Mouse (Mus musculus) neural tube, embryonic 11.5 days (tissue): ENCODE measurements at regions not wholly inside any gene's neighbourhood (a gene's known extent, or its start where the extent isn't known, plus 50 kb on each side); places are given as distances from the start of the nearest gene placed in this dataset.

ENCODE experiments used
- ATAC-seq: fragments of 200-750 bp; cut with Nextera tagmentation; 2 replicates; pipeline ENCODE4 v1.8.0; 2017; ENCODE audit warnings: moderate number of reproducible peaks, mild to moderate bottlenecking, moderate TSS enrichment, moderate library complexity; ENCODE audit not compliant: insufficient read depth, low FRiP score, low TSS enrichment
- DNase-seq: peaks from one replicate; pipeline ENCODE4 v3.0.0-alpha.2; 2015; ENCODE audit warnings: low spot score
- H3K27ac ChIP-seq: fragments of 300-500 bp; sonication (generic); 2 replicates; pipeline ENCODE4 v1.5.1; 2014; ENCODE audit warnings: low read depth, mild to moderate bottlenecking, low read length
- H3K27me3 ChIP-seq: fragments of 300-500 bp; sonication (generic); 2 replicates; pipeline ENCODE4 v1.6.1; 2014; ENCODE audit warnings: mild to moderate bottlenecking, low read length, mixed read lengths; ENCODE audit not compliant: control insufficient read depth, insufficient read depth
- H3K36me3 ChIP-seq: fragments of 300-500 bp; sonication (generic); 2 replicates; pipeline ENCODE4 v1.6.1; 2014; ENCODE audit warnings: mild to moderate bottlenecking, low read length, moderate library complexity, mixed read lengths; ENCODE audit not compliant: control insufficient read depth, insufficient read depth
- H3K4me1 ChIP-seq: fragments of 300-500 bp; sonication (generic); 2 replicates; pipeline ENCODE4 v1.6.1; 2014; ENCODE audit warnings: low read length, mixed read lengths; ENCODE audit not compliant: control insufficient read depth, insufficient read depth
- H3K4me2 ChIP-seq: fragments of 300-500 bp; sonication (generic); 2 replicates; pipeline ENCODE4 v1.6.1; 2014; ENCODE audit warnings: low read depth, mild to moderate bottlenecking, moderate library complexity
- H3K4me3 ChIP-seq: fragments of 300-500 bp; sonication (generic); 2 replicates; pipeline ENCODE4 v1.5.1; 2014; ENCODE audit warnings: low read depth, low read length
- H3K9ac ChIP-seq: fragments of 300-500 bp; sonication (generic); 2 replicates; pipeline ENCODE4 v1.6.1; 2014; ENCODE audit warnings: mild to moderate bottlenecking, low read length
- H3K9me3 ChIP-seq: fragments of 300-500 bp; sonication (generic); 2 replicates; pipeline ENCODE4 v1.6.1; 2016; ENCODE audit warnings: low read length; ENCODE audit not compliant: control insufficient read depth
- WGBS: fragments of 180-500 bp; shearing (Covaris S2); extraction: QIAGEN DNeasy Blood & Tissue Kit; methylation state at CpG from one replicate; pipeline ENCODE4 v1.1.7; 2014; 5-methylcytosine and 5-hydroxymethylcytosine counted together

DNA sequence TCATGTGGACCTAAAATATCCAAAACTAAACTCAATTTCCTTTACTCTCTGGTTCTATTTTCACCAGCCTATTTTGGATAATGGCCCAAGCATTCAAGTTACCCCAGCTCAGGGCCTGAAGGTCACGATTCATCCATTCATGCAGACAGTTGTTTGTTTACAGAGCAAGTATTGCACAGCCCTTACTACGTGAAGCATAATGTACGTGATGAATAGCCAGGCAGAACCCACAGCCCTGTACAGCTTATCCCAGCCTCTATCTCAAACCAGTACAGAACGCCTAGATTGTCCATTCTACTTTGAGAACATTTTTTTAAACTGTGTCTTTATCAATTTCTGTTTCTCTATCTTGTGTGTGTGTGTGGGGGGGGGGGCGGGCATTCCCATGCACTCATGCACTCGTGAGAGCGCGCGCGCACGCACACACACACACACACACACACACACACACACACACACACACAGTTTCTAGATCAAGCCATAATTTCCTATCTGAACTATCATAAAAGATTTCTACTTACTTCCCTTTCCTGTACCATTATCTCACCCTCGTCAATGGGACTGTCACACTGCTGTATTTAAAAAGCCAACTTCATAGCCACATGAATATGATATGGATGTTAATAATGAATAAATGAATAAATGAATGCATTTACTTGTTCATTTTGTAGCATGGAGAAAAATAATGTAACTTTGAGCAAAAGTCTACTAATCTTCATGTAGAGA lies 180.3 kb upstream of the Bmp2 start:
- no peak overlapping the region for H3K4me2 ChIP-seq
- H3K4me3 ChIP-seq: no peak overlapping the region
- H3K9me3 ChIP-seq: no peaks in the 10 kb centered on the region
- no peak overlapping the region for H3K27ac ChIP-seq
- H3K4me1 ChIP-seq: no peaks in the 10 kb centered on the region
- no peak for DNase-seq
- ATAC-seq: no peak
- WGBS: 90% methylated on average over 12 of the region's 12 CpGs
- H3K27me3 ChIP-seq: no peaks in the 10 kb centered on the region
- no peaks in the 10 kb centered on the region for H3K36me3 ChIP-seq
- no peak overlapping the region for H3K9ac ChIP-seq

- H3K4me2 ChIP-seq: no peak overlapping the region
Observed at GRCm38 (mm10) chr2:133373543-133373942, 178.4 kb upstream of the Bmp2 start.

GRCm38 (mm10) chr2:133381054-133381453 lies 170.9 kb upstream of the Bmp2 start:
- no peak for DNase-seq
- no peak for ATAC-seq
- H3K27me3 ChIP-seq: no peaks in the 10 kb centered on the region
- no peak overlapping the region for H3K27ac ChIP-seq
- no peak overlapping the region for H3K4me2 ChIP-seq
- H3K36me3 ChIP-seq: no peaks in the 10 kb centered on the region
- WGBS: 76% methylated on average over 3 of the region's 3 CpGs
- no peaks in the 10 kb centered on the region for H3K4me1 ChIP-seq
- no peak overlapping the region for H3K9ac ChIP-seq
- no peaks in the 10 kb centered on the region for H3K9me3 ChIP-seq
- no peak overlapping the region for H3K4me3 ChIP-seq

More at GRCm38 (mm10) chr2:133373543-133373942, 178.4 kb upstream of the Bmp2 start:
- Histone ChIP-seq H3K9ac (no peak overlapping the region), H3K27ac (no peak overlapping the region), H3K36me3 (no peaks in the 10 kb centered on the region), H3K4me1 (no peaks in the 10 kb centered on the region), H3K4me3 (no peak overlapping the region), H3K9me3 (no peaks in the 10 kb centered on the region), H3K27me3 (no peaks in the 10 kb centered on the region)
- ATAC-seq (no peak), DNase-seq (no peak)
- WGBS: 40% methylated on average over 4 of the region's 4 CpGs

DNA sequence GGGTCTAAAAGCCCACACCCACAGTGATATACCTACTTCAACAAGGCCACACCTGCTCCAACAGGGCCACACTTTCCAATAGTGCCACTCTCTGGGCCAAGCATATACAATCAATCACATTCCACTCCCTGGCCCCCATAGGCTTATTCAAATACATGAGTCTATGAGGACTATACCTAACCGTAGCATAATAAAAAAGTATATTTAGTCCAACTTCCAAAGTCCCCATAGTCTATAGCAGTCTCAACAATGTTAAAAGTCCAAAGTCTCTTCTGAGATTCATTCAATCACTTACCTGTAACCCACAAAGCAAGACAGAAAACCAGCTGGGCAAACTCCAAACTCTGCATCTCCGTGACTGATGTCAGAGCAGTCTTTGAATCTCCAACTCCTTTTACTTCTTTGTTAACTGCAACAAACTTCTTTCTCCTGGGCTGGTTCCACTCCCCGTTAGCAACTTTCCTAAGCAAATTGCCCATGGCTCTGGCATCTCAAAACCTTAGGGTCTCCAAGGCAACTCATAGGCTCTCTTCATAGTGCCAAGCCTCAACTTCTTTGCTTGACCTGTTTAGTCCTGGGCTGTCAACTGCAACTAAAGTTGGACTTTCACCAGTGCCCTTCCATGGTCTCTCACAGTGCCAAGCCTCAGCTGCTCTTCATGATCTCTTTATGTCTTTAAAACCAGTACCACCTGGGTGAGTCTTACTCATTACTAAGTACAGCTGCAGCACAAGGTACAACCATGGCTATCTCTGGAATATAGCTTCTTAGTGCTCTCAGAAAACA lies 168.6 kb upstream of the Bmp2 start:
- DNase-seq: no peak
- 91% methylated on average over 3 of the region's 3 CpGs for WGBS
- no peak for ATAC-seq
- H3K9ac ChIP-seq: no peak overlapping the region
- no peaks in the 10 kb centered on the region for H3K9me3 ChIP-seq
- H3K4me1 ChIP-seq: no peaks in the 10 kb centered on the region
- no peak overlapping the region for H3K4me2 ChIP-seq
- H3K27ac ChIP-seq: no peak overlapping the region
- no peaks in the 10 kb centered on the region for H3K36me3 ChIP-seq
- no peaks in the 10 kb centered on the region for H3K27me3 ChIP-seq
- H3K4me3 ChIP-seq: no peak overlapping the region

- Histone ChIP-seq H3K27ac (no peak overlapping the region), H3K36me3 (no peaks in the 10 kb centered on the region), H3K4me2 (no peak overlapping the region), H3K9me3 (no peaks in the 10 kb centered on the region), H3K4me3 (no peak overlapping the region), H3K9ac (no peak overlapping the region), H3K27me3 (no peaks in the 10 kb centered on the region), H3K4me1 (no peaks in the 10 kb centered on the region)
- DNase-seq (no peak), ATAC-seq (no peak)
- WGBS: 66% methylated on average over 2 of the region's 2 CpGs
Observed at GRCm38 (mm10) chr2:133385297-133385696, 166.7 kb upstream of the Bmp2 start.

DNA sequence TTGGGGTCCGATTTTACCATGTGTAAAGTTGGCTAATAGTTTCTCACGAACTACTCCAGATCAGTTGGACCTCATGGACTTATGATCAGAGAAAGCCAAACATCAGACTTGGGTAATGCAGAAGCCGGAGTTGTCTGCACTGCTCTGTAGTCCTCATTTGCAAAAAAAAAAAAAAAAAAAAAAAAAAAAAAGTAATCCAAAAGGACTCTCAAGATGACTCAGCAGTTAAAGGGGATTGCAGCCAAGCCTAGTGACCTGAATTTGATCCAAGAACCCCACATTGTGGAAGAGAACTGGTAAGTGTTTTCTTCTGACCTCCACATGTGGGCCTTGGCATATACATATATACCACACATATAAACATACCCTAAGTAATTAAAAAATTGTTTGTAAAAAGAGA lies 164.6 kb upstream of the Bmp2 start:
- Histone ChIP-seq H3K9me3 (no peaks in the 10 kb centered on the region), H3K4me2 (no peak overlapping the region)
- 91% methylated on average over 3 of the region's 3 CpGs for WGBS

DNA sequence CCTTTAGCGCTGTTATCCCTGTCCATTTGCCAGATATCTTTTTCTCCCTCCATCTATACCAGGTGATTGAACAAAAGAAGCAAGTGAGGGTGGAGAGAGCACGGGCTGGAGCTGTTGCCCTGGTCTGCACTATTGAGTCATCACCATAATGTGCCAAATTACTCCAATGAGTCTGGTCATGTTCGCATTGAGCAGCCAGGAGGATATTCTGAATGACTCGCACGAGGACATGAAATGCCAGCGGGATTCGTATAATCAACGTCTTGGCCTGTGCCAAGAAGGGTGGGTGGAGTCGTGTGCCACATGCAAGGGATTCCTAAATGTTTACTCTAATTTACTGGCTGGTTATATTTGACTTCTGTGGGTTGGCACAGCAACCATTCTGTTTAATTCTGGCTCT lies 159.7 kb upstream of the Bmp2 start:
- ATAC-seq (no peak), DNase-seq (no peak)
- Histone ChIP-seq H3K27me3 (no peaks in the 10 kb centered on the region), H3K4me3 (no peak overlapping the region), H3K4me1 (no peaks in the 10 kb centered on the region), H3K36me3 (no peaks in the 10 kb centered on the region), H3K9me3 (no peaks in the 10 kb centered on the region), H3K4me2 (no peak overlapping the region), H3K9ac (no peak overlapping the region), H3K27ac (no peak overlapping the region)
- 92% methylated on average over 9 of the region's 9 CpGs for WGBS

More for the DNA sequence above, 164.6 kb upstream of the Bmp2 start:
- H3K4me1 ChIP-seq: no peaks in the 10 kb centered on the region
- H3K27me3 ChIP-seq: no peaks in the 10 kb centered on the region
- H3K4me3 ChIP-seq: no peak overlapping the region
- DNase-seq (no peak), ATAC-seq (no peak)
- no peak overlapping the region for H3K27ac ChIP-seq
- H3K36me3 ChIP-seq: no peaks in the 10 kb centered on the region
- H3K9ac ChIP-seq: no peak overlapping the region

DNA sequence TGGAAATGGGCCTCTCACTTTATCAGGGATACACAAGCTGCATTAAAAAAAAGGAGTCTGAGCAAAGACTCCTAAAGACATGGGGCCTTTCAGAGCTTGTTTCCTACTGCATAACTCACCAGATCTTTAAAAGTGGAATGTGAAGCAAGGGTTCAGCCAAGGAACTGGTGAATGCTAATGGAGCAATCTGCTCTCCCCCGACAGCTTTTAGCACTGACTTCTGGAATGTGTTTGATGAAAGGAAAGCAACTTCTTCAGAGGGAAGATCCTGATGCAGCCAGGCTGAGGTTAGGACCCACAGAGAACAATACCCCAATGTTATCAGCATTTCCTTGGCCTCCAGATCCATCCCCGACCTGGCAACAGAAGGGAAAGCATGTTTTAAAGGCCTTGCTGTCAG lies 154.4 kb upstream of the Bmp2 start:
- WGBS: 19% methylated on average over 2 of the region's 2 CpGs
- H3K36me3 ChIP-seq: no peaks in the 10 kb centered on the region
- no peaks in the 10 kb centered on the region for H3K9me3 ChIP-seq
- H3K4me2 ChIP-seq: no peak overlapping the region
- ATAC-seq (no peak), DNase-seq (no peak)
- H3K4me3 ChIP-seq: no peak overlapping the region
- H3K4me1 ChIP-seq: no peaks in the 10 kb centered on the region
- H3K27ac ChIP-seq: no peak overlapping the region
- no peak overlapping the region for H3K9ac ChIP-seq
- H3K27me3 ChIP-seq: no peaks in the 10 kb centered on the region
